Mouse (Mus musculus) forebrain, embryonic 12.5 days (tissue): Measurements from ENCODE around the gene Abca13. TPM values are rescaled to one million over a fixed set of nuclear protein-coding genes. Genes with fewer than 3 reads are reported as not detected.
A peak's percentile ranks its signal among the peaks of the same experiment; 100 is the strongest.

Source experiments
- ATAC-seq: fragments of 200-750 bp; cut with Nextera tagmentation; 2 replicates; pipeline ENCODE4 v1.8.0; 2017; ENCODE audit warnings: moderate TSS enrichment; ENCODE audit not compliant: low FRiP score
- H3K27ac ChIP-seq: fragments of 300-500 bp; sonication (generic); 2 replicates; pipeline ENCODE4 v1.5.1; 2016; ENCODE audit warnings: mild to moderate bottlenecking
- H3K27me3 ChIP-seq: fragments of 300-500 bp; sonication (generic); 2 replicates; pipeline ENCODE4 v1.6.1; 2016; ENCODE audit warnings: mild to moderate bottlenecking
- H3K36me3 ChIP-seq: fragments of 300-500 bp; sonication (generic); replicated peaks from 2 replicates; pipeline ENCODE4 v1.6.1; 2016; ENCODE audit warnings: mild to moderate bottlenecking
- H3K4me1 ChIP-seq: fragments of 300-500 bp; sonication (generic); 2 replicates; pipeline ENCODE4 v1.6.1; 2016
- H3K4me2 ChIP-seq: fragments of 300-500 bp; sonication (generic); 2 replicates; pipeline ENCODE4 v1.6.1; 2016; ENCODE audit warnings: mild to moderate bottlenecking, moderate library complexity
- H3K4me3 ChIP-seq: fragments of 300-500 bp; sonication (generic); replicated peaks from 2 replicates; pipeline ENCODE4 v1.5.1; 2016; ENCODE audit warnings: mild to moderate bottlenecking
- H3K9ac ChIP-seq: fragments of 300-500 bp; sonication (generic); 2 replicates; pipeline ENCODE4 v1.6.1; 2016; ENCODE audit warnings: mild to moderate bottlenecking
- H3K9me3 ChIP-seq: fragments of 300-500 bp; sonication (generic); 2 replicates; pipeline ENCODE4 v1.6.1; 2016
- WGBS: fragments of 180-500 bp; shearing (Covaris S2); methylation state at CpG from one replicate; pipeline ENCODE4 v1.1.7; 2016; 5-methylcytosine and 5-hydroxymethylcytosine counted together
- polyA plus RNA-seq: library from polyadenylated mRNA; unstranded; fragments of >200 nt; fragmentation: Nextera tagmentation; extraction: Ambion mirVana; gene quantifications from 2 replicates; pipeline ENCODE4 v1.2.1, GENCODE M21; 2016

Abca13 gene
- polyA plus RNA-seq, 1 experiment from 2014 or later = 0.03 TPM

DNA sequence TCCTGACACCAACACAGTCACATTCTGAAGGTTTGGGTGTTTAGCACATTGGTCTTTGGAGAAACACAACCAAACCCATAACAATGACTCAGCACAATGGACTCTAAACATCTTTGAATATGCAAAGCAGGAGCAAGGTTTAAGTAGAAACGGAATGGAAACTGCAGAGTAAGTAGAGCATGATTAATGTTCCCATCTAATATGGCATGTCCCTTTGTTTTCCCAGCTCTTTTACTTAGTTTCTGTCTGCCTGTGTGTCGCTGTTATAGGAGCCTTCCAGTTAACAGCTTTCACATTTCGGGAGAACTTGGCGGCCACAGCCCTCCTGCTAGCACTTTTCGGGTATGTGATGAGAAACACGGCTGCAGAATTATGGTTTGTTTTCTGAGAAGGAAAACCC, 378.6 kb downstream of the Abca13 start:
- no peaks in the 10 kb centered on the region for H3K4me1 ChIP-seq
- ATAC-seq = peak; percentile 52; the same call in 1 of the 2 replicates
- no peak overlapping the region for H3K9ac ChIP-seq
- H3K4me2 ChIP-seq = no peak overlapping the region
- WGBS = 51% methylated on average over 6 of the region's 6 CpGs
- H3K4me3 ChIP-seq = no peak overlapping the region
- no peak overlapping the region for H3K27ac ChIP-seq
- H3K9me3 ChIP-seq = no peaks in the 10 kb centered on the region
- H3K27me3 ChIP-seq = no peaks in the 10 kb centered on the region
- H3K36me3 ChIP-seq = no peaks in the 10 kb centered on the region

DNA sequence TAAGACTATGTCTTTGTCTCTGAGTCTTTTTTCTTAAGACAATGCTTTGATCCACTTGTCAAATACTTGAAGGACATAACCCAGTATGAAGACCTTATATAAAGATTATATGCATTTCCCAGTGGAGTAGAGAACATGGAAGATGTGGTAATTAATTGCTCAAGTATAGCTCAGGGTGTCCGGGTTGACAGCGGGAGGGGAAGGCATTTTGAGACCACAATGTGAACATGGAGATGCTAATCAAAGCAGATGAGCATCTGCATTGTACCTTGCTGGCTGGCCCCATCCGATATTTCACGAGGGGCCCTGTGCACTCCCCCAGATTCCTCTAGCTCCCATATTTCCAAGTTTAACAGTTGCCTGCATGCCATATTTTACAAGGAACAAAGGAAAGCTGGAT, 383.2 kb downstream of the Abca13 start:
- Histone ChIP-seq H3K27me3 (no peaks in the 10 kb centered on the region), H3K4me3 (no peak overlapping the region), H3K4me1 (no peaks in the 10 kb centered on the region), H3K4me2 (no peak overlapping the region), H3K9me3 (no peaks in the 10 kb centered on the region), H3K9ac (no peak overlapping the region), H3K36me3 (no peaks in the 10 kb centered on the region), H3K27ac (no peak overlapping the region)
- 0 out of 2 replicates have a peak, but pooled peaks have one; percentile 23 for ATAC-seq
- WGBS = 74% methylated on average over 4 of the region's 4 CpGs

DNA sequence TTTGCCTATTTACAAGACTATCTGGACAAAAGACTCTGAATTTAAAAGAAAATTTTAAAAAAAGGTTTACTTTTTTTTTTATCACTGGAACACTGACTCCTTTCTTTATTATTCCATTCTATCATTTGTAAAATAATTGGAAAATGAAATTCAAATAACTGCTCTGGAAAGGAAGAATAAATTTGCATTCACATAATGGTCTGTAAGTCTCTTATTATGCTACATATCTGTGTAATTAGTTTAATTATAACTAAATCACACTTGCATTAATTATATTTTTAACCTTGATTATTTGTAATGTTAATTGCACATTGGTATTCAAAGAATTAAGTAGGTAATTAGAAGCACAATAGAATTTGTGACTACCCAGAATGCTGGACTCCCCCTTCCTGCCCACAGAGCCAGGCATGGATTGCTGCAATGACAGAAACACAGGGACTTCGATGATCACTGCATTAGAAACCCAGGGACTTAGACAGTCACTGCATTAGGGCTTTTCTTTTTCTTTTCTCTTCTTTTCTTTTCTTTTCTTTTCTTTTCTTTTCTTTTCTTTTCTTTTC, 400.1 kb downstream of the Abca13 start:
- no peaks in the 10 kb centered on the region for H3K9me3 ChIP-seq
- H3K4me1 ChIP-seq = no peaks in the 10 kb centered on the region
- no peaks in the 10 kb centered on the region for H3K27me3 ChIP-seq
- peak; percentile 82; the same call in 1 of the 2 replicates for ATAC-seq
- H3K4me2 ChIP-seq = no peak overlapping the region
- no peak overlapping the region for H3K9ac ChIP-seq
- no peak overlapping the region for H3K4me3 ChIP-seq
- no peak overlapping the region for H3K27ac ChIP-seq
- WGBS = 38% methylated on average over 1 of the region's 1 CpGs
- H3K36me3 ChIP-seq = no peaks in the 10 kb centered on the region

DNA sequence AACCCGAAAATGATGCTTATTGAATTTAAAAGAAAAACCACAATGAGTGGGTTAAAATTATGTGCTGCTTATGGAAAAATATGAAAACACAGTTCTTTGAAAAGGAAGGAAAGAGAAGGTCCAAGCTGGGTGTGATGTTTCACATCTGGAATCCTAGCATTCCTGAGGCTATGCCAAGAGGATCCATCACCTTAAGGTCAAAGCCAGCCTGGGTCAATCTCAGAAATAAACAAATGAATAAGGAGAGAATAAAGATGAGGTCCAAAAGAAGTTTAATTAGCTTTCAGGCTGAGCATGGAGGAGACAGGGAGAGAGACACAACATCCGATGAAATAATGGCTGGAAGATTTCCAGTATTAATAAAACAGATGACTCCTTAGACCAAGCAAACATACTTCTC, 405.6 kb downstream of the Abca13 start:
- Histone ChIP-seq H3K27me3 (no peaks in the 10 kb centered on the region), H3K9me3 (no peaks in the 10 kb centered on the region), H3K27ac (no peak overlapping the region), H3K4me1 (no peaks in the 10 kb centered on the region), H3K4me3 (no peak overlapping the region), H3K4me2 (no peak overlapping the region), H3K9ac (no peak overlapping the region), H3K36me3 (no peaks in the 10 kb centered on the region)
- WGBS = 67% methylated on average over 2 of the region's 2 CpGs
- ATAC-seq = no peak

DNA sequence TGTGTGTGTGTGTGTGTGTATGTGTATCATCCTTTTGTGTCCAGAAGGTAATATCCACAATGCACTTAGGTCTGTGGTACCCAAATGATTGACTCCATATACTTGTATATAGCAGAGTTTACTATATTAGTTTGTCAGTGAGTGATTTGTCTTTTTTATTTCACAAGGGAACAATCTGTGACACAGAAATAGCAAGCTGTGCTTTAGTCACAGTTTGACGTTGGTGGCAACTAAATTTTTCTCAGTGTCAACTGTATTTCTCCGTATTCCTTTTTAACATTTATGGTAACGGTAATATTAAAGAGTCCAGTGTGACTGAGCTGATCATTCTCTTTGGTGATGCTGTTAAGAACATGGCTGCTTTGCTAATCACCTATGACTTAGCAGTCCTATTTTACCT, 409.4 kb downstream of the Abca13 start:
- no peaks in the 10 kb centered on the region for H3K9me3 ChIP-seq

DNA sequence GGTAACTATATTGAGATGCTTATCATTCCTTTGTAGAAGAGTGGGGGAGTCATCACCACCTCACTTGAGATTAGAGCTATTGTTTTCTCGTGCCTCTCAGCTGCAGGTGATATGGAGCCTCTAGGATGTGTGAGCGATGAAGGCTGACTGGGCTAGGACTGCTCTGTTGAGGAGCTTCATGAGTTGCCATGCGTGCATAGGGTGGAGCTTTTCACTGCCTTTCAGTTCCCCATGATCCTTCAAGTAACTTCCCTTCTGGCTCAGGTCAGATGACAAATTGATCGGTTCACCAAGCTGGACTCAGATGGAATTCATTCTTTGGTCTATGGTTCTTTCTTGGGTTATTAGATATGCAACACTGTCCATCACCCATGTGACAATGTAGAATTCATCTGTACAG, 410.4 kb downstream of the Abca13 start:
- Histone ChIP-seq H3K4me2 (no peak overlapping the region), H3K27me3 (no peaks in the 10 kb centered on the region), H3K9ac (no peak overlapping the region), H3K4me3 (no peak overlapping the region), H3K27ac (no peak overlapping the region), H3K9me3 (no peaks in the 10 kb centered on the region), H3K4me1 (no peaks in the 10 kb centered on the region), H3K36me3 (no peaks in the 10 kb centered on the region)
- 88% methylated on average over 4 of the region's 4 CpGs for WGBS
- no peak for ATAC-seq

More for the DNA sequence above, 409.4 kb downstream of the Abca13 start:
- H3K27ac ChIP-seq = no peak overlapping the region
- 93% methylated on average over 3 of the region's 3 CpGs for WGBS
- no peak overlapping the region for H3K4me3 ChIP-seq
- H3K4me2 ChIP-seq = no peak overlapping the region
- no peak overlapping the region for H3K9ac ChIP-seq
- H3K4me1 ChIP-seq = no peaks in the 10 kb centered on the region
- H3K36me3 ChIP-seq = no peaks in the 10 kb centered on the region
- ATAC-seq = no peak
- no peaks in the 10 kb centered on the region for H3K27me3 ChIP-seq

DNA sequence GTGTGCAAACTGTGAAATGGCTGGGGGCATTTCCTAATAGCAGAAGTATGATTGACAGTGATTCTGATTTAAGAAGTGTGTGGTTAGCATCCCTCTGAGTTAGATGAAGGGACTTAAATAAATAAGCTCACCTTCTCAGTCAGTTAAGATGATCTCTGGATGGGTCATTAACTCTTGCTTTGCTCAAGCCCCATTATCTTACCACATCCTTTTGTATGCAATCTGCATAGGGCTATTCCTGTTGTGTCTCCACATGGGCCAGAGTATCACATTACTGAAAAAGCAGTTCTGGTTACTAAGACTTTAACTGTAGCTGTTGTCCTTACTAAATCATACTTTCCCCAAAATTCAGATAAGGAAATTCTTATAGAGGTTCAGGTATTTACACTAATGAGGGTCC, 416.5 kb downstream of the Abca13 start:
- Histone ChIP-seq H3K9ac (no peak overlapping the region), H3K9me3 (no peaks in the 10 kb centered on the region), H3K4me2 (no peak overlapping the region), H3K27ac (no peak overlapping the region), H3K4me1 (no peaks in the 10 kb centered on the region), H3K36me3 (no peaks in the 10 kb centered on the region), H3K27me3 (no peaks in the 10 kb centered on the region), H3K4me3 (no peak overlapping the region)
- no peak for ATAC-seq

DNA sequence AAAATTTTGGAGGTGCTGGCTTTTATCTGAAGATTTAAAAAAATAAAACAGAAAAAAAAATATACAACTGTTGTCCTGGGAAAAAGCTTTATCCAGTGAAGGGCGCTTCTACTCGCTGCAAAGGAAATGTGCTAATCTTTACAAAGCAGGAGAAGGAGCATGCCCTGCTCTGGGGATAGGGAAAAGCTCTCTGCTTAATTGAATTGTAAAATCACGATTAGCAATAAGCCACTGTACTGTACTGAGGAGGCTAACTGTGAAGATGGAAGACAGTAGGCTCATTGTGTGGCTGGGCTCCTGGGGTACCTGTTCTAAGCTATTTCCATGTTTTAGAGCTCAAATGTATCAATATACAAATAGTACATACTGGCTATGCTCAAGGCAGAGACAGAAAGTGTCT, 417.3 kb downstream of the Abca13 start:
- WGBS = 53% methylated on average over 3 of the region's 3 CpGs
- no peak overlapping the region for H3K9ac ChIP-seq
- H3K36me3 ChIP-seq = no peaks in the 10 kb centered on the region
- H3K27ac ChIP-seq = no peak overlapping the region
- no peak for ATAC-seq
- H3K9me3 ChIP-seq = no peaks in the 10 kb centered on the region
- no peaks in the 10 kb centered on the region for H3K4me1 ChIP-seq
- no peaks in the 10 kb centered on the region for H3K27me3 ChIP-seq
- H3K4me2 ChIP-seq = no peak overlapping the region
- H3K4me3 ChIP-seq = no peak overlapping the region

DNA sequence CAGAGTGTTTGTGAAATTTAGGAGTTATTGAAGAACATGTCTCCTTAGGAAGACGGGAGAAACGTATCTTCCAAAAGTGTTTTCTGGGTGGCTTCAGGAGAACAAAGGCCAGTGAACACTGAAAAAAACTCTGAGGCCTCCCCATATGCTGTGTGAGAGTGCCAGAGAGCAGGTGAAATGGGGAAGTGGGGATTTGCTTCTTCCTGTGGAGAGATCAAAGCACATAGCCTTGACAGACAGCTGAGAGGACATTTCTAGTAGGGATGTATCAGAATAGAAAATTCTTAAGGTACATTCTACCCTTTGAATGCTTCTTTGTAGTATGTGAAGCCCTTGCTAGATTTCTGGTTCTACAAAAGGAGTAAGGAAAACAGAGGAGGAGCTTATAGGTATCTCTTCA, 424.4 kb downstream of the Abca13 start:
- no peak overlapping the region for H3K4me2 ChIP-seq
- no peaks in the 10 kb centered on the region for H3K9me3 ChIP-seq
- 23% methylated on average over 2 of the region's 2 CpGs for WGBS
- ATAC-seq = no peak
- H3K27ac ChIP-seq = no peak overlapping the region
- no peak overlapping the region for H3K9ac ChIP-seq
- H3K4me1 ChIP-seq = no peaks in the 10 kb centered on the region
- no peaks in the 10 kb centered on the region for H3K36me3 ChIP-seq
- no peak overlapping the region for H3K4me3 ChIP-seq
- peaks cover 3% of the 10 kb centered on the region; the same call in 1 of the 2 replicates for H3K27me3 ChIP-seq

DNA sequence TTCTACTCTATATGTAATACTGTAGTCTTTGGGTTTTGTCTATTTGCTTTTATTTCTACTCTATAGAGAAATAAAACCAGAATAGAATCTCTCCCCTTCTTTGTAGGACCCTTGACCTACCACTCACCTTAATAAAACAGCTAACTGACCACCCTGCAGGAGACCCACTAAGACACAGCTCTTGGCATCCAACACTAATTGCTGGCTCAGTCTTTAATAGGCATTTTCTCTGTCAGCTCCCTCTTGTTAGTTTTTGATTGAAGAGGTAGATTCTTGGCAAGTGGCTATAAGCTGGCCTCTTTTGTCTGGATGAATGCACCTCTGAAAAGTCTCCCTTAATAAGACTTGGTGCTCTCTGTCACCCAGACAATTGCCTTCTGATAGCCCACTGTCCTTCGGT, 424.9 kb downstream of the Abca13 start:
- Histone ChIP-seq H3K36me3 (no peaks in the 10 kb centered on the region), H3K27ac (no peak overlapping the region), H3K27me3 (peaks cover 3% of the 10 kb centered on the region; the same call in 1 of the 2 replicates), H3K4me3 (no peak overlapping the region), H3K4me1 (no peaks in the 10 kb centered on the region), H3K9me3 (no peaks in the 10 kb centered on the region), H3K9ac (no peak overlapping the region), H3K4me2 (no peak overlapping the region)
- ATAC-seq = peak; percentile 44; the same call in 1 of the 2 replicates
- WGBS = 29% methylated on average over 1 of the region's 1 CpGs

DNA sequence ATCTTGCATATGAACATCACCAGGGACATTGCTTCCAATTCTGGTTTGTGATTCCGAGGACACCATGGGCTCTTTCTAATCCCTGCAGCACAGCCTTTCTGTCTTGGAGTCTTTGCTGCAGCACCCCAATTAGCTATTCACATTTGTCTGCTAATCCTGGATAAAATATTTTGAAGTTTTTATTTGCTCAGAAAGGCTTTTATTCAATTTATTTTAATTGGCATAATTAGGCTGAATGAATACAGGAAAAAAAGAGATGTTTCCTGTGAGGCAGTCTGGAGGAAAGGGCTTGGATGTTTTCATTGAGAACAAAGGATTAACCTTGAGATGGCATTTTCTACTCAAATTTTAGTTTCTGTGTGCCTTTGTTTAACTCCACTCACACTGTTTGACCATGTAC, 428.2 kb downstream of the Abca13 start:
- H3K9me3 ChIP-seq = no peaks in the 10 kb centered on the region
- no peak overlapping the region for H3K4me3 ChIP-seq
- no peak overlapping the region for H3K4me2 ChIP-seq
- H3K27me3 ChIP-seq = peaks cover 3% of the 10 kb centered on the region; the same call in 1 of the 2 replicates
- H3K27ac ChIP-seq = no peak overlapping the region
- peak; percentile 44; the same call in 1 of the 2 replicates for ATAC-seq
- H3K9ac ChIP-seq = no peak overlapping the region
- WGBS = 17% methylated on average over 1 of the region's 1 CpGs
- no peaks in the 10 kb centered on the region for H3K36me3 ChIP-seq
- H3K4me1 ChIP-seq = no peaks in the 10 kb centered on the region

DNA sequence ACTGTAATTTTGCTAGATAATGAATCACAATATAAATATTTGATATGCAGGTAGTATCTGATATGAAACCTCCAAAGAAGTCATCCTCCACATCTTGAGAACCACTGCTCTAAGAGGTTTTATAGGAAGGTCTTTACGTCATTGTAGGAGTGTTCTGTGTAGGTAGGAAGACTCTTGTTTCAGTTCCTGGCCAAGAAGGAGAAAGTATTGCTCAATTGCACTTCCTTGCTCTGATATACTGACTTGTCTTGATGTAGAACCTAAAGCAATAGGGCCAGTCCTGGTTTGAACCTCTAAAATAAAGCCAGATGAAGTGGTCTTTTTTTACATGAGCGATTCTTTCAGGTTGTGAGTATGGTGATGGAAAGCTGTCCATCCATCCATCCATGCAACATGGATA, 431.1 kb downstream of the Abca13 start:
- Histone ChIP-seq H3K9me3 (no peaks in the 10 kb centered on the region), H3K36me3 (no peaks in the 10 kb centered on the region), H3K4me1 (no peaks in the 10 kb centered on the region), H3K4me2 (no peak overlapping the region), H3K4me3 (no peak overlapping the region), H3K27ac (no peak overlapping the region), H3K9ac (no peak overlapping the region), H3K27me3 (peaks cover 3% of the 10 kb centered on the region; the same call in 1 of the 2 replicates)
- ATAC-seq = no peak
- 91% methylated on average over 2 of the region's 2 CpGs for WGBS

DNA sequence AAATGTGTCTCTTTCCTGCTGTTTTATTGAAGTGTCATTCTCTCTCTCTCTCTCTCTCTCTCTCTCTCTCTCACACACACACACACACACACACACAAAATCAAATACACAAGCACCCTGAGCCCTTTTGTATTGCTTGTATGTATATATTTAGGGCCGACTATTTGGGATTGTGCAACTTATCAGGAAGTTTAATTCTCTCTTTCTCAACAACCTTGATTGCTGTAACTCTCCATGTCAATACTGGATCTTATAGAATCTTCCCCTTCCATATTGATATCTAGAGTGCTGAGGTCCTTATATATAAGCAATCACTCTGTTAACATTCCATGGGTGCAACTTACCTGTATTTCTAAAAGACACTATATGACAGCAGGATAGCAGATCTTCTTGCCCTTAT, 433.0 kb downstream of the Abca13 start:
- Histone ChIP-seq H3K4me3 (no peak overlapping the region), H3K27me3 (no peaks in the 10 kb centered on the region), H3K36me3 (no peaks in the 10 kb centered on the region), H3K4me2 (no peak overlapping the region), H3K4me1 (no peaks in the 10 kb centered on the region), H3K9ac (no peak overlapping the region), H3K27ac (no peak overlapping the region), H3K9me3 (no peaks in the 10 kb centered on the region)
- no peak for ATAC-seq
- 85% methylated on average over 1 of the region's 1 CpGs for WGBS
